Mouse (Mus musculus) heart, adult 2 months (tissue): ENCODE measurements around the gene Krt86. TPM values are rescaled to one million over a fixed set of nuclear protein-coding genes. Genes with fewer than 3 reads are reported as not detected.

Experiments used
- DNase-seq, 2 experiments: peaks; one replicate each; pipeline ENCODE4 v3.0.0; 2021
- H3K27ac ChIP-seq: fragments of 200-600 bp; 2 replicates; pipeline ENCODE4 v1.8.1; 2022
- H3K27me3 ChIP-seq: fragments of 200-500 bp; 2 replicates; pipeline ENCODE4 v1.6.1; 2012; ENCODE audit warnings: mild to moderate bottlenecking, low read length, inconsistent platforms, mixed read lengths; ENCODE audit not compliant: control insufficient read depth, insufficient read depth
- H3K36me3 ChIP-seq: fragments of 200-500 bp; 2 replicates; pipeline ENCODE4 v1.6.1; 2012; ENCODE audit warnings: low read length, inconsistent platforms; ENCODE audit not compliant: control insufficient read depth, insufficient read depth
- H3K4me1 ChIP-seq: fragments of 200-500 bp; 2 replicates; pipeline ENCODE4 v1.6.1; 2011; ENCODE audit warnings: low read length; ENCODE audit not compliant: control insufficient read depth, insufficient read depth
- H3K4me3 ChIP-seq: fragments of 200-600 bp; 2 replicates; pipeline ENCODE4 v1.8.1; 2022
- H3K79me2 ChIP-seq: fragments of 200-500 bp; replicated peaks from 2 replicates; pipeline ENCODE4 v1.6.1; 2012; ENCODE audit warnings: mild to moderate bottlenecking, inconsistent platforms, low read length, moderate library complexity, mixed read lengths; ENCODE audit not compliant: control insufficient read depth, insufficient read depth
- H3K9ac ChIP-seq: fragments of 200-500 bp; 2 replicates; pipeline ENCODE4 v1.6.1; 2012; ENCODE audit warnings: low read depth, mild to moderate bottlenecking, control low read depth, inconsistent platforms, low read length, mixed read lengths
- CTCF ChIP-seq: fragments of 200-600 bp; IDR thresholded peaks from 2 replicates; pipeline ENCODE4 v1.8.1; 2022; ENCODE audit warnings: antibody characterized with exemption, mild to moderate bottlenecking, moderate library complexity
- EP300 ChIP-seq: fragments of 200-500 bp; IDR thresholded peaks from 2 replicates; pipeline ENCODE4 v1.6.1; 2011; ENCODE audit warnings: low read depth, low read length, control low read depth; ENCODE audit not compliant: insufficient read depth
- POLR2A ChIP-seq: fragments of 200-500 bp; IDR thresholded peaks from 2 replicates; pipeline ENCODE4 v1.6.1; 2011; ENCODE audit warnings: mild to moderate bottlenecking, low read depth, low read length, control low read depth; ENCODE audit not compliant: insufficient read depth
- WGBS: fragments of 180-500 bp; shearing (Covaris S2); methylation state at CpG from one replicate; pipeline ENCODE4 v1.1.7; 2018; 5-methylcytosine and 5-hydroxymethylcytosine counted together
- intact Hi-C: fragments of 180-260 bp; cut with DNase I; formaldehyde crosslinking; loops from one replicate; pipeline ENCODE4 v1.15.1; 2025
- polyA plus RNA-seq: library from polyadenylated mRNA; depleted of rRNA; stranded (reverse); fragments of >200 nt; gene quantifications from 2 replicates; pipeline ENCODE4 v1.2.3, GENCODE M21; 2012; rRNA removed
- total RNA-seq, 2 experiments: library from RNA; stranded (reverse); gene quantifications; 2 replicates each; pipeline ENCODE4 v1.2.3; 2021

Gene Krt86
- total and polyA plus RNA-seq, 3 experiments, result not detected

GRCm38 (mm10) chr15:101522556-101523232 lies 49.4 kb downstream of the Krt86 start:
- Histone ChIP-seq H3K9ac (no peak overlapping the region), H3K4me1 (no peaks in the 10 kb centered on the region), H3K4me3 (no peak overlapping the region), H3K79me2 (no peaks in the 10 kb centered on the region), H3K27me3 (peaks cover 2% of the 10 kb centered on the region; the same call in 1 of the 2 replicates), H3K36me3 (no peaks in the 10 kb centered on the region), H3K27ac (no peak overlapping the region)
- 65% methylated on average over 4 of the region's 4 CpGs for WGBS
- TF ChIP-seq CTCF (no peak), EP300 (no peak), POLR2A (no peak)
- DNase-seq, result no peak
- intact Hi-C loops, result loop anchor here (5.0 kb wide), 1 partner anchor 250 kb away; no protein-coding TSS in a partner anchor

Other genes starting within 250 kb of the Krt86 start
- 10 to 100 TPM; 10.9 to 11.5 TPM for gene Grasp, start 249.3 kb upstream of the Krt86 start, total RNA-seq
- gene Grasp, start 249.3 kb upstream of the Krt86 start, polyA plus RNA-seq, result 7.4 and 7.6 TPM in 2 replicates
- 10 to 100 TPM; 12.1 to 45.3 TPM for gene Nr4a1, start 219.2 kb upstream of the Krt86 start, total RNA-seq
- gene Nr4a1, start 219.2 kb upstream of the Krt86 start, polyA plus RNA-seq, result 17.0 and 23.8 TPM in 2 replicates
- gene Atg101, start 189.2 kb upstream of the Krt86 start, total RNA-seq, result 10 to 100 TPM; 21.2 to 22.4 TPM
- 26.4 and 29.3 TPM in 2 replicates for gene Atg101, start 189.2 kb upstream of the Krt86 start, polyA plus RNA-seq
- gene 6030408B16Rik, start 180.3 kb upstream of the Krt86 start, total RNA-seq, result 1 to 10 TPM in 1 of 2 experiments, under 1 TPM in 1; 0.70 to 1.1 TPM
- gene 6030408B16Rik, start 180.3 kb upstream of the Krt86 start, polyA plus RNA-seq, result 2.5 and 6.3 TPM in 2 replicates
- gene Krt80, start 103.3 kb upstream of the Krt86 start, total RNA-seq, result 1 to 10 TPM; 2.2 to 2.8 TPM
- 2.0 and 3.2 TPM in 2 replicates for gene Krt80, start 103.3 kb upstream of the Krt86 start, polyA plus RNA-seq
- gene Krt7, start 62.4 kb upstream of the Krt86 start, total RNA-seq, result 1 to 10 TPM; 2.5 to 3.1 TPM
- 2.6 and 3.3 TPM in 2 replicates for gene Krt7, start 62.4 kb upstream of the Krt86 start, polyA plus RNA-seq
- gene Krt87, start 34.7 kb upstream of the Krt86 start, total RNA-seq, result not detected
- gene Krt87, start 34.7 kb upstream of the Krt86 start, polyA plus RNA-seq, result not detected in 2 replicates
- not detected for gene Krt88, start 25.7 kb upstream of the Krt86 start, total RNA-seq
- gene Krt88, start 25.7 kb upstream of the Krt86 start, polyA plus RNA-seq, result not detected in 2 replicates
- gene Krt81, start 9.7 kb upstream of the Krt86 start, total RNA-seq, result not detected
- not detected in 2 replicates for gene Krt81, start 9.7 kb upstream of the Krt86 start, polyA plus RNA-seq
- not detected for gene Krt83, start 18.0 kb downstream of the Krt86 start, total RNA-seq
- not detected in 2 replicates for gene Krt83, start 18.0 kb downstream of the Krt86 start, polyA plus RNA-seq
- not detected for gene Gm49425, start 43.8 kb downstream of the Krt86 start, total RNA-seq
- not detected in 2 replicates for gene Gm49425, start 43.8 kb downstream of the Krt86 start, polyA plus RNA-seq
- not detected for gene Krt84, start 59.3 kb downstream of the Krt86 start, total RNA-seq
- gene Krt84, start 59.3 kb downstream of the Krt86 start, polyA plus RNA-seq, result not detected in 2 replicates
- gene Krt82, start 77.2 kb downstream of the Krt86 start, total RNA-seq, result not detected
- not detected in 2 replicates for gene Krt82, start 77.2 kb downstream of the Krt86 start, polyA plus RNA-seq
- not detected for gene Krt90, start 89.5 kb downstream of the Krt86 start, total RNA-seq
- 0.06 TPM in 1 of 2 replicates, not detected in the other for gene Krt90, start 89.5 kb downstream of the Krt86 start, polyA plus RNA-seq
- not detected for gene Krt75, start 100.4 kb downstream of the Krt86 start, total RNA-seq
- not detected in 2 replicates for gene Krt75, start 100.4 kb downstream of the Krt86 start, polyA plus RNA-seq
- not detected for gene Gm5414, start 154.7 kb downstream of the Krt86 start, total RNA-seq
- gene Gm5414, start 154.7 kb downstream of the Krt86 start, polyA plus RNA-seq, result not detected in 2 replicates
- gene Gm5478, start 173.9 kb downstream of the Krt86 start, total RNA-seq, result not detected
- not detected in 2 replicates for gene Gm5478, start 173.9 kb downstream of the Krt86 start, polyA plus RNA-seq
- not detected for gene Krt6b, start 206.8 kb downstream of the Krt86 start, total RNA-seq
- 0.04 TPM in 1 of 2 replicates, not detected in the other for gene Krt6b, start 206.8 kb downstream of the Krt86 start, polyA plus RNA-seq
- gene Krt6a, start 220.8 kb downstream of the Krt86 start, total RNA-seq, result not detected
- gene Krt6a, start 220.8 kb downstream of the Krt86 start, polyA plus RNA-seq, result not detected in 2 replicates
- gene Krt5, start 239.4 kb downstream of the Krt86 start, total RNA-seq, result under 1 TPM in 1 of 2 experiments, not detected in 1; 0.23 TPM
- 1.3 TPM in 1 of 2 replicates, not detected in the other for gene Krt5, start 239.4 kb downstream of the Krt86 start, polyA plus RNA-seq